Mouse (Mus musculus): ENCODE measurements around the gene Ppm1h. TPM values are rescaled to one million over a fixed set of nuclear protein-coding genes. Genes with fewer than 3 reads are reported as not detected.

Ppm1h gene
- total and polyA plus RNA-seq, 3 experiments: 6.9 to 14.9 TPM; not detected in 1

DNA sequence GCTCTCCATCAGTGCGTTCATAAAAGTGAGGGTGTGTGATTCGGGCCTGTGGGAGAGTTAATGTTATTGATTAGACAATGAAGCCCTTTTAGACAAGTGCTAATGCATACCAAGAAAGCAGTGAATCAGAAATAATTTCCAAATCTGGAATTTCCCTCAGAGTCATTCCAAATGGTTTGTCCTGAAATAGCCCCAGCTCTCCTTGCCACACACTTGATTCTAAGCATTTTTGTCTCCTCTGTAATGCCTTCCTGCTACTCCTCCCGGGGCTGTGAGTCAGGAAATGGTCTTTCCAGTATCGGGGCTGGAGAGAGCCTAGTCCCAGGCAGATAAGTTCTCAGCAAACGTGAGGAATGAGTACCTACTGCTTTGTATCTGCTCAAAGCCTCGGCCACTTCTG is 212.9 kb downstream of the Ppm1h start:
- DNase-seq (ENCODE audit: low read depth, low spot score): no peak
- Histone ChIP-seq H3K4me3 (ENCODE audit: control insufficient read depth in 1 of 2, insufficient read depth in 1 of 2, low read depth in 2 of 2, low read length in 2 of 2) (no peak overlapping the region), H3K27me3 (ENCODE audit: control insufficient read depth in 1 of 2, insufficient read depth in 2 of 2, low read length in 2 of 2) (no peaks in the 10 kb centered on the region), H3K9ac (ENCODE audit: control insufficient read depth, low read depth, low read length, poor library complexity, severe bottlenecking) (no peak overlapping the region), H3K27ac (ENCODE audit: control insufficient read depth, low read depth, low read length) (no peak overlapping the region), H3K36me3 (ENCODE audit: control insufficient read depth in 1 of 2, insufficient read depth in 2 of 2, low read length in 2 of 2) (no peaks in the 10 kb centered on the region; a peak in 1 of 4 replicates), H3K4me1 (ENCODE audit: control insufficient read depth in 1 of 2, insufficient read depth in 2 of 2, low read length in 2 of 2) (peaks cover 0 to 2% of the 10 kb centered on the region in 2 experiments; a peak in 2 of 4 replicates), H3K79me2 (ENCODE audit: control insufficient read depth, insufficient read depth, low read length, poor library complexity) (no peaks in the 10 kb centered on the region), H3K9me3 (replicated peaks; ENCODE audit: insufficient read depth, low read length) (no peaks in the 10 kb centered on the region)
- TF ChIP-seq CHD2 (IDR thresholded peaks at IDR 0.05; ENCODE audit: low read length) (no peak), MAFK (IDR thresholded peaks at IDR 0.05; ENCODE audit: borderline replicate concordance, low read depth, low read length) (no peak), ZMIZ1 (IDR thresholded peaks at IDR 0.05; ENCODE audit: low read depth, low read length) (no peak), E2F4 (IDR thresholded peaks at IDR 0.05; ENCODE audit: borderline replicate concordance, low read depth, low read length) (no peak)

GRCm38 (mm10) chr10:122894555-122895069 is 216.1 kb downstream of the Ppm1h start:
- H3K9ac ChIP-seq (ENCODE audit: control insufficient read depth, low read depth, low read length, poor library complexity, severe bottlenecking): no peak overlapping the region
- no peaks in the 10 kb centered on the region for H3K27me3 ChIP-seq (ENCODE audit: control insufficient read depth in 1 of 2, insufficient read depth in 2 of 2, low read length in 2 of 2)
- H3K36me3 ChIP-seq (ENCODE audit: control insufficient read depth in 1 of 2, insufficient read depth in 2 of 2, low read length in 2 of 2): no peaks in the 10 kb centered on the region
- H3K27ac ChIP-seq (ENCODE audit: control insufficient read depth, low read depth, low read length): no peak overlapping the region
- DNase-seq (ENCODE audit: low read depth, low spot score): no peak
- no peak for TF ChIP-seq NRF1 (IDR thresholded peaks at IDR 0.05; ENCODE audit: insufficient read depth, low read depth, low read length, poor library complexity, severe bottlenecking)
- no peak for TF ChIP-seq TBP (IDR thresholded peaks at IDR 0.05; ENCODE audit: low read depth, low read length)
- no peak for TF ChIP-seq SIN3A (IDR thresholded peaks at IDR 0.05; ENCODE audit: low read length)
- no peaks in the 10 kb centered on the region for H3K9me3 ChIP-seq (replicated peaks; ENCODE audit: insufficient read depth, low read length)
- no peaks in the 10 kb centered on the region for H3K79me2 ChIP-seq (ENCODE audit: control insufficient read depth, insufficient read depth, low read length, poor library complexity)
- H3K4me1 ChIP-seq (ENCODE audit: control insufficient read depth in 1 of 2, insufficient read depth in 2 of 2, low read length in 2 of 2): no peaks in the 10 kb centered on the region
- H3K4me3 ChIP-seq (ENCODE audit: control insufficient read depth in 1 of 2, insufficient read depth in 1 of 2, low read depth in 2 of 2, low read length in 2 of 2): no peak overlapping the region

DNA sequence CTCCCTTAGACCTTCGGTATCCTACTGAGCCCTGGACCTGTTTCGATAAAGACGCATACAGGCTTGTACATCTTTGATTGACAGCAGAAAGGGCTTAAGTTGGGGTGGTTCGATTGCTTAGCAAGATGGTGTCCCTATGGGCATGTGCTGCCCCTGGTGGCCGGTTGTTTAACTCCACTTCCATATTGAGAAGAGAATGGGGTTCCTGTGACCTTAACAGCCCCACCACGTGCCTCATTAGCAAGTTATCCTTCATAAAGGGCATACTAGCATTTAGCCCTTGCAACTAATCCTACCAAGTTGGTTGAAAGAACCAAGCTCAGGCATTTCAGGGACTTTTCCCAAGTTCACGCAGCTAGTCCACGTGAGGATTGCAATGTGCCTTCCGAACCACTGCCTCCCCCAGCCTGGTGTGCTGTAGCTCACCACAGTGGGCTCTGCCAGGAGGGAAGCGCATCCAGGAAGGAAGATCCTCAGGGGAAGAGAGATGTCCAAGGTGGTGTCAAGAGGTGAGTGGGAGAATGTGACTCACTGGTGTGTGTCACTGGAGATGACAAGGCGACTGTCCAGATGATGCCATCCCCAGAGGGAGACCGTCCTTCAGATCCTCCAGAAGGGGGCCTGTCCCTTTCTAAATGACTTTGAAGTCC is 216.7 kb downstream of the Ppm1h start:
- Histone ChIP-seq H3K9ac (ENCODE audit: control insufficient read depth, low read depth, low read length, poor library complexity, severe bottlenecking) (no peak overlapping the region), H3K27ac (ENCODE audit: control insufficient read depth, low read depth, low read length) (no peak overlapping the region), H3K4me3 (ENCODE audit: control insufficient read depth in 1 of 2, insufficient read depth in 1 of 2, low read depth in 2 of 2, low read length in 2 of 2) (no peak overlapping the region), H3K79me2 (ENCODE audit: control insufficient read depth, insufficient read depth, low read length, poor library complexity) (no peaks in the 10 kb centered on the region), H3K9me3 (replicated peaks; ENCODE audit: insufficient read depth, low read length) (no peaks in the 10 kb centered on the region), H3K4me1 (ENCODE audit: control insufficient read depth in 1 of 2, insufficient read depth in 2 of 2, low read length in 2 of 2) (no peaks in the 10 kb centered on the region), H3K27me3 (ENCODE audit: control insufficient read depth in 1 of 2, insufficient read depth in 2 of 2, low read length in 2 of 2) (no peaks in the 10 kb centered on the region), H3K36me3 (ENCODE audit: control insufficient read depth in 1 of 2, insufficient read depth in 2 of 2, low read length in 2 of 2) (no peaks in the 10 kb centered on the region)
- TF ChIP-seq HCFC1 (IDR thresholded peaks at IDR 0.05; ENCODE audit: low read depth, low read length) (no peak), CTCF (IDR thresholded peaks at IDR 0.05 in 2 of 3, conservative IDR thresholded peaks at IDR 0.05 in 1 of 3; ENCODE audit: control insufficient read depth in 1 of 3, insufficient read depth in 1 of 3, low read depth in 2 of 3, low read length in 3 of 3, poor library complexity in 1 of 3, severe bottlenecking in 1 of 3) (peak; percentile 58 to 62 (median 62))
- DNase-seq (ENCODE audit: low read depth, low spot score): peak; percentile 71
